Mouse (Mus musculus) neural tube, embryonic 10.5 days (tissue): ENCODE data around the gene Hist1h2bn.

Source experiments
- DNase-seq: peaks from one replicate; pipeline ENCODE4 v3.0.0-alpha.2; 2017; ENCODE audit warnings: low spot score; ENCODE audit errors: extremely low spot score

The Hist1h2bn gene

GRCm38 (mm10) chr13:21753524-21754285, at the start of gene Hist1h2bn, which contains the start of gene Hist1h2ak:
Gene Hist1h2bn, plus strand, starts transcription at chr13:21754123.
Gene Hist1h2ak, minus strand, starts transcription at chr13:21753827.
- DNase-seq, result peak; percentile 82

- DNase-seq, result no peak
These were observed 47.3 kb upstream of the Hist1h2bn start for GRCm38 (mm10) chr13:21706669-21707068.

DNA sequence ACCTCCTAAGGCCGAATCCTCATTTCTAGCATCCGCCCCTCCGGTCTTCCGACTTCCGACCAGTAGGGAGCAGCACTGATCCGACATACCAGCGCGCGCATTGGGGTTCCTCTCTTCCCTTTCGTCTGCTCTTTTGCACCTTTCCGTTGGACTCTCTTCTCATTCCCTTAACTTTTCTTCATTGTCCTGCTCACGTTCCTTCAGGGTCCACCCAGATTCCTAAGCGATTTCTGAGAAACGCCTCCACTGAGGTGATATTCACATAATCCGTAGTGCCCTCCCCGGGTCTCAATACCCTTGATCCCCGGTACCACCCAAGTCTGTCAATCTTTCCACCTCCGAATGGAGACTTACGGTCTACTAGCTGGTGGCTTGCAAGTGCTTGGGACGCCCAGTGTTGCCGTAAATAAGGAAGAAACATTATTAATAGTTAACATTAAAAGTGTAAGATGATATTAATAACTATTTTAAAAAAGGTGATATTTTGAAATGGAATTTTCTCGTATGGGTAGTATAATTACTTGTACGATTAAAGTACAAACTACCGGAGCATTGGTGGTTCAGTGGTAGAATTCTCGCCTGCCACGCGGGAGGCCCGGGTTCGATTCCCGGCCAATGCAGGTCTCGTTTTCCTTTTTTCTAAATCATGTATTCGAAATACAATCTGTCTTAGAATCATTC, 43.8 kb upstream of the Hist1h2bn start:
- DNase-seq, result peak; percentile 87

DNA sequence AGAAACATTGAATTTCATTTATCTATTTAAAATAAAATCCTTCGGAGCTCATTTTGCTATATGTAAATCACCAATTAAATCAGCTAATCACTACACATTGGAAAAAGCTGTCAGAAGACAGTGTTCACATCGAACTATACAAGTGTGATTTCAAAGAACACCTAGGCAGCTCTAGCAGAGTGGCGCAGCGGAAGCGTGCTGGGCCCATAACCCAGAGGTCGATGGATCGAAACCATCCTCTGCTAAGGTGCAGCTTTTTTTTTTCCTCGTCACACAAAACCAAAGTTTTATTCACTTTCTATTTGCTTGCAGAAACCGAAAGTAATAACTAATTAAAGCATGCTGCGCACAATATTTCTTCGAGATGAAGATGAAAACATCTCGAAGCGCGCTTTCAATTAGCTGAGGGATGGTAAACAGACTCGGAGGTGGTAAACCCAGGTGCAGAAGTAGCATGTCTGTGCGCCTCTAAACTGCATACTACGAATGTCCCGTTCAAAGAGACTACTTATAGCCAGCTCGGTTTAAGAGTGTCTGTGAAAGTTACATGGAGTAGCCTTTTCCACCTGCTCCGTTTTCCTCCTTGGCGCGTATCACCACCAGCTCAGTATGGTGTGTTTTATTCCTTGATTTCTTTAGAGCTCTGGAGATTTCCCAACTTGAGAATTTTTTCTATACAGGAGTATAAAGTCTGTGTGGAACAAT, 43.0 kb upstream of the Hist1h2bn start:
- peak; percentile 75 for DNase-seq

DNA sequence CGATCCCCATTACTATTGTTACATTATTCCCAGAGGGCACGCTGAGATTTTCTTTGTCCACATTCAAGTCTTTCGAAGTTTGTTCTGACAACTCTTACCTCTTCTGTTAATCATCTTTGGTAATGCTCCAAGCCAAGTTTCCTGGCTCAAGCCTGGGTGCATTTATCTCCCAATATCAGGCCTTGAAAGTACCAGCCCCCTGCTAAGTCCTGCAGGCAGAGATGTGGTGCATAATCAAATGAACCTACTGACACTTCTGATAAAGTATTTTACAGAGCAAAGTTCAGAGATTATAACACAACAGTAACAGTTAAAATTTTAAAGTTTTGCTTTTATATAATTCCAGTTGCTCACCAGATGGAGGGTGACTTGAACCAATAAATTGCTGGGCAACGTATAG, 42.2 kb upstream of the Hist1h2bn start:
- DNase-seq, result no peak

- DNase-seq, result peak; percentile 52
These were observed 39.2 kb upstream of the Hist1h2bn start for GRCm38 (mm10) chr13:21714725-21715124.

GRCm38 (mm10) chr13:21715131-21715863, 38.6 kb upstream of the Hist1h2bn start:
- DNase-seq, result peak; percentile 53

- DNase-seq, result peak; percentile 76
These were observed 37.9 kb upstream of the Hist1h2bn start, which contains the start of the genes Hist1h2bl and Hist1h2ai for GRCm38 (mm10) chr13:21715864-21716539. Gene Hist1h2bl, minus strand, starts transcription at chr13:21716143. Gene Hist1h2ai, plus strand, starts transcription at chr13:21716422.

DNA sequence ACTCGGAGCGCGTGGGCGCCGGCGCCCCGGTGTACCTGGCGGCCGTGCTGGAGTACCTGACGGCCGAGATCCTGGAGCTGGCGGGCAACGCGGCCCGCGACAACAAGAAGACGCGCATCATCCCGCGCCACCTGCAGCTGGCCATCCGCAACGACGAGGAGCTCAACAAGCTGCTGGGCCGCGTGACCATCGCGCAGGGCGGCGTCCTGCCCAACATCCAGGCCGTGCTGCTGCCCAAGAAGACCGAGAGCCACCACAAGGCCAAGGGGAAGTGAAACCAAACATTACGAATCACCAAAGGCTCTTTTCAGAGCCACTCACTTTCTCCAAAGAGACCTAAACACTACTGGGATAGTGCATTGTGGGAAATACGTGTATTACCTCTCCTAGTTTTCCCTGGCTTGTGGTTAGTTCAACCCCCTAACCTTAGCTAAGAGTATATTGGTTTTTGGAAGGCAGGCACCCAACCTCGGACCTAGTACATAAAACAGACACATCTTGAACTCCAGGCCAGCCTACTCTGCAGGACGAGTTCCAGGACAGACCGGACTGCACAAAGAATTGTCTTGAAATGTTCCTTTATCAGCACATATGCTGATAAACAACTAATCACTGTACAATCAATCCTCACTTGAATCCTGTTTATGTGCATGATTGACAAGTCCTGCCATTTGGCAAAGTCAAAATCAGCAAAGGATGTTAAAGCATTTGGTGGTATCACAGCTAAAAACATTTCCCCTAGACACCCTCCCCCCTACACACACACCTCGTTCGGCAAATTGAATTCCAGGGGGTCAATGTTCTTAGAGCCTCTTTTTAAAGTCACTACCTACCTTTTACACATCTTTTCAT, 37.2 kb upstream of the Hist1h2bn start:
- DNase-seq, result peak; percentile 63

DNA sequence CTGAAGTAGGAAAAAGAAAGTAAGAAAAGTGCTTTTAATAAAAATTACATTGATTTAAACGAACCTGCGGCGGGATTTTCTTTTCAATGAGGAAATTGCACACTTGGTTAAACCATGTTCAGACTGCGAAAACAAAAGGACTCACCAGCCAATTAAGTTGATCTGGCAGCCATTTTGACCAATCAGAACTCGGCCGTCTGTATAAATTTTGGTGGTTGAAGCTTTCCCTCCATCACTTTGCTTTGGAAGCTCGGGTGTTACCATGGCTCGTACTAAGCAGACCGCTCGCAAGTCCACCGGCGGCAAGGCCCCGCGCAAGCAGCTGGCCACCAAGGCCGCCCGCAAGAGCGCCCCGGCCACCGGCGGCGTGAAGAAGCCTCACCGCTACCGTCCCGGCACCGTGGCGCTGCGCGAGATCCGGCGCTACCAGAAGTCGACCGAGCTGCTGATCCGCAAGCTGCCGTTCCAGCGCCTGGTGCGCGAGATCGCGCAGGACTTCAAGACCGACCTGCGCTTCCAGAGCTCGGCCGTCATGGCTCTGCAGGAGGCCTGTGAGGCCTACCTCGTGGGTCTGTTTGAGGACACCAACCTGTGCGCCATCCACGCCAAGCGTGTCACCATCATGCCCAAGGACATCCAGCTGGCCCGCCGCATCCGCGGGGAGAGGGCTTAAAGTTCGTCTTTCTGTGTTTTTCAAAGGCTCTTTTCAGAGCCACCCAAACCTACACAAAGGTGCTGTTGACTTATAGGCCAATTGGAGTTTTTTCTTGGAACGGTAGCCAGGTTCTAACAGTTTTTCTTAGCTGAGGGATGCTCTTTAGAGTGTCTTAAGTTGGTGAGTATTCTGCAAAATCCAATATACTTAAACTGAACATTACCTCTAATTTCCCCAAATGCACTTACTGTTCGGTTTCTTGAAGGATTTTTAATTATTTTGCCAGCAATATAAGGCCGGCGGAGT, 36.2 kb upstream of the Hist1h2bn start, which contains the start of gene Hist1h3h:
TSS of gene Hist1h3h (plus strand) at position 263 of the 961 bp plus-strand sequence.
- peak; percentile 85 for DNase-seq

DNA sequence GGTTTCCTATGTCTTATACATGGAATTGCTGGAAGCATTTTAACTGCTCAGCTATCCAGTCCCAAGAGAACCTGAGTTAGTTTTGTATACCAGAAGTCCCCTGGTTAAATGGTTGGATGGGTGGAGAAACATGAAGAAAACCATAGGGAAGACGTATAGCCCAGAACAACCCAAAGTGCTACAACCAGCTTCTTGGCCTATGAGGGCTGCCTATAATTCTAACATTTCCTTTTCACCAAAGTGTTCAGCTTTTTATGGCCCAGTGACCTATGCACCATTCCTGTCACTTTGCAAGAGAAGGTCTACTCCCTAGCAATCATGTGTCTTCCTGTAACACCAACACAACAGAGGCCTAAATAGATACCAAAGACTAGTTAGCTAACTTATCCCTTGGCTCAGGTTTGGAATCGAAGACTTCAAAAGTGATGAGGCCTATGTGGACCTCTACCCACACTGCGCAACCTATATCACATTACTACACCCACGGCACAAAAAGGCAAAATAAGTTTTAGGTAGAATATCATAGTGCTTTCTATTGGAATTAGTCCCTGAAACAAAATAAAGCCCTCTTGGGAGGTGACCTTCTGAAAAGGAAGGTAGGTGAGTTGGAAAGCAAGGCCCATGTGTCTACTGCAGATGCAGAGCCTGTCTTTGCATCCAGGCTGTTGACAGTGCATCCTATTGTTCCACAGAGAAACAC, 35.4 kb upstream of the Hist1h2bn start:
- DNase-seq, result peak; percentile 45

GRCm38 (mm10) chr13:21721107-21721756, 32.7 kb upstream of the Hist1h2bn start:
- DNase-seq, result peak; percentile 37

DNA sequence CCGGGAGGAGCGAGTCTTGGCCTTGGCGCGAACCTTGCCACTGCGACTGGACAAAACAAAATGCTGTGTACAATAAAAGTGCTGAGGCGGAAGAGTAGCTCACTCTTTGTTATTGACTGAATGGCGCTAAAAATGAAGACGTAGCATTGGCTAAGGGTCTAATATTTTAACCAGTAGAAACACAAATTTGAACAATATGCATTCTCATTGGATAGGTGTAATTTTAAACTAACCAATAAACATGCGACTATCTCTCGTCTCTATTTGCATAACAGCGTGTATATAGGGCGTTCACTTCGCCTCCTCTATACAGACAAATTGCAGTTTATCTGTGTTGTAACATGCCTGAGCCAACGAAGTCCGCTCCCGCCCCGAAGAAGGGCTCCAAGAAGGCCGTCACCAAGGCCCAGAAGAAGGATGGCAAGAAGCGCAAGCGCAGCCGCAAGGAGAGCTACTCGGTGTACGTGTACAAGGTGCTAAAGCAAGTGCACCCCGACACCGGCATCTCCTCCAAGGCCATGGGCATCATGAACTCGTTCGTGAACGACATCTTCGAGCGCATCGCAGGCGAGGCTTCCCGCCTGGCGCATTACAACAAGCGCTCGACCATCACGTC, 32.1 kb upstream of the Hist1h2bn start, which contains the start of gene Hist1h2bm:
TSS of gene Hist1h2bm (plus strand) at position 288 of the 616 bp plus-strand sequence.
- DNase-seq, result peak; percentile 79

GRCm38 (mm10) chr13:21722373-21722925, 31.5 kb upstream of the Hist1h2bn start:
- peak; percentile 36 for DNase-seq

GRCm38 (mm10) chr13:21722993-21723836, 30.7 kb upstream of the Hist1h2bn start:
- peak; percentile 32 for DNase-seq
